Mouse (Mus musculus) cerebellum, adult 18-20 months (tissue): ENCODE results near the gene Igf2bp2.
A peak's percentile ranks its signal among the peaks of the same experiment; 100 is the strongest.

Experiments
- DNase-seq, 2 experiments: peaks; one replicate each; pipeline ENCODE4 v3.0.0; 2021

The Igf2bp2 gene

DNA sequence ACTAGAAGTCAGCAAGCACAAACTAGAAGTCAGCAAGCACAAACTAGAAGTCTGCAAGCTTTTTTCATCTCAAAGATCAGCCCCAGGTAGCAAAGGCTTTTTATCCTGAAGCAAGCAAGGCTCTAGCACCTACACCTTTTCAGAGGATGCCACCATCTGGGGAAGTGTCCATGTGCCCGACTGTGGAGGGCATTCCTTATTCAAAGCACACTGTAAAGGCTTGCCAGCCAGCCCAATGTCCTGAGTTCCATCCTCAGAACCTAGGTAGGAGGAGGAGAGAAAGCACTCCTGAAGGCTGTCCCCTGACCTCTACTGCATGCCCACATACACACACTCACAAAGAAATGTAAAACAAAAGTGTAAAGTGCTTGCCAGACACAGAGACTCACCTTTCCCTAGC, 16.0 kb downstream of the Igf2bp2 start:
- DNase-seq: no peak

DNA sequence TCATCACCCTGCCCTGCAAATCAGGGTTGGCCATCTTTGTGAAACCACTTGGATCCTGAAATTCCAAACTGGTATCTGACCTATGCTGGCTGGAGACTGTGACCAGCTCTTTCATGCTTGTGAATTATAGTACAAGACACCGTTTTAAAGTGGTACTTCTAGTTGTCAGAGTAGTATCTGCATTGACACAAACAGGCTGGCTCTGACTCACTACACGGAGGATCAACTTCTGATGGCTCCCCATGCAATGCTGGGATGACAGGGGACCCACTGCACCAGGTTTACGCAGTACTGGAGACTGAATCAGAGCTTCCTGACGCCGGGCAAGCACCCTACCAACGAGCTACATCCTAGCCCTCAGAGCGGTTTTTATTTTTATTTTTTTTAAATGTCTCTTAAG, 17.0 kb downstream of the Igf2bp2 start:
- DNase-seq: no peak

DNA sequence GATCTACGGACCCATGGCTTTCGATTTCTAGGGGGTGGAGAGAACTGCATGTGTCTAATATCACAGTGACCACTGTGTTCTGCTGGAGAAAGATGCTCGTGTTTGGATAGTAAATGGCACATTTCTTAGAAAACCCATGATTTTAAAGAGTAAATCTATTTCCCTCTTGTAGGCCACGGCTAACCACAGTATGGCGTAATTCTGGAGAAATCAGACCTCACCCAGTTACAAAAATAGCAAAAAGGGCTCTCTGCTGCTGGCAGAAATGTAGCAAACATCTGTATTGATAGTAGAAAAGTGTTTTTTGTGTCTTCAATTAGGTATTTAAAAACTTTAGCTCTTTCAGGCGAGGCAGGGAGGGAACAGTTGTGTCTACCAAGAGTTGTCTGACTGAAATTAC, 18.6 kb downstream of the Igf2bp2 start:
- DNase-seq: no peak

DNA sequence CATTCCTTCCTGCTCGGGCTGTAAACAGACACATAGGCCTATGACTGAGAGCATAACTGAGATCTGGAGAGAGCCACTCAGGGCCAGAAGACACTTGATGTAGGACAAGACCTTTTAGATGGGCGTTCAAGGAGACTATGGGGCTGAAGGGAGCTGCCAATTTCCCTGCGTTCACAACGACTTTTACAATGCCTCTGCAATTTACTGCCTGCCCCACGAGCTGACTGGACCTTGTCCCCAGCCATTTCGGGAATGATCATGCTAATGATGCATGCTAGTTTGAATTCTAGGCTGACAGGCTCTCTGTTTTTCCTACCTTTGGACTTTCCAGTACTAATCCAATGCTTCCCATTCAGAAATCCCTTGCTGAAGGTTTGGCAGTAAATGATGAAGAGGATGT, 22.2 kb downstream of the Igf2bp2 start:
- DNase-seq: no peak

- DNase-seq: no peak
These were observed 23.3 kb downstream of the Igf2bp2 start for GRCm38 (mm10) chr16:22139821-22140220.

- DNase-seq: no peak
These were observed 26.9 kb downstream of the Igf2bp2 start for GRCm38 (mm10) chr16:22136198-22136597.

GRCm38 (mm10) chr16:22131321-22131720, 31.8 kb downstream of the Igf2bp2 start:
- no peak for DNase-seq

- no peak for DNase-seq
These were observed 33.6 kb downstream of the Igf2bp2 start for GRCm38 (mm10) chr16:22129511-22129910.

GRCm38 (mm10) chr16:22128595-22128994, 34.5 kb downstream of the Igf2bp2 start:
- DNase-seq: no peak

DNA sequence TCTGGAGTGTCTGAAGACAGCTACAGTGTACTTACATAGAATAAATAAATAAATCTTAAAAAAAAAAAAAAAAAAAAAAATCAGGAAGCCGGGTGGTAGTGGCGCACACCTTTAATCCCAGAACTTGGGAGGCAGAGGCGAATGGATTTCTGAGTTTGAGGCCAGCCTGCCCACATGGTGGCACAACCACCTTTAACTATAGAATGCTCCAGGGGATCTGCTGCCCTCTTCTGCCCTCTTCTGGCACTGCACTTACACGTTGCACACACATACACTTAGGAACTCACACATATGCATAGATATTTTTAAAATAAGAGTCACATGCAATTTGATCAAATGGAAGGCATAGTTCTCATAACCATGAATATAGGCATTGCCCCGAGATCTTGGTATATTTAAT, 35.3 kb downstream of the Igf2bp2 start:
- no peak for DNase-seq

DNA sequence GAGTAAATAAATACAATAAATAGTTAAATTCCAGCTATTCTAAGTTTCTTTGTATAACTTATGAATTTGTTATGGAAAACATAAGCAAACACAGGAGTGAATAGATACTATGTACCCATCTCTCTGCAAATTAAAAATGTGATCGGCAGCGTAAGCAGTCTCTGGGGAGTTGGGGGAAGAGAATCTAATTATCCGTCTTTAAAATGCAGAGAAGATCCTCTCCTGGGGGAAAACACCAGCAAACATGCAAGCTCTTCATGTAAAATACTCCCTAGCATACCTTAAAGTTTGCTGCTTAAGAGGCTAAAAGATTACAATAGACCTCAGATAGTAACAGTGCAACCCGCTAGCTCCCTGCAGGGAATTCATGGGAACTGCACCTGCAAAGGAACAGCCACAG, 36.2 kb downstream of the Igf2bp2 start:
- DNase-seq: no peak

DNA sequence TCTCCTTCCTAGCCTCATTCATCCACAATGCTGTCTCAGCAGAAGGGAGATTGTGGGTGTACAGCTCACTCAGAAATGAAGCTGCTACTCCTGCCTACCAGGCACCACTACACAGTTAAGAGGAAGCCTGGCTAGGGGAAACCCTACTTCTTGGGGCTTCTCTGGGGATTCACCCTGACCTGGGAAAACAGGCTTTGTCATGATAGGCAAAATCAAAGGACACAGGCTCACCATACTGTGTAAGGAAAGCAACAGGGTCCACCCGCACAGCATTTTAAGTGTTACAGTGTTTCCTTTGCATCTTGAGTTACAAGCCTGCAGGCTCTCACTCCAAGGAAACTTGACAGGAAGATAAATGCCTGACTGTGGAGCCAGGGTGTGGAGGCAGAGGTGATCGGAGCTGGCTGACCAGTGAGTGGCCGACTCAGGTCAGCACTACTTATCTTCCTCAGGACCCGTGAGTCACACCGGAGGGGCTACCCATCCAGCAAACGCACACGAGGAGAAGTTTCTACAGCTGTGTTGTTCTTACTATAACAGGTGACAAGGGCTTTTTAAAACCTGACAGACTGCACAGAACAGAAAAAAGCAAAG, 38.7 kb downstream of the Igf2bp2 start:
- no peak for DNase-seq

DNA sequence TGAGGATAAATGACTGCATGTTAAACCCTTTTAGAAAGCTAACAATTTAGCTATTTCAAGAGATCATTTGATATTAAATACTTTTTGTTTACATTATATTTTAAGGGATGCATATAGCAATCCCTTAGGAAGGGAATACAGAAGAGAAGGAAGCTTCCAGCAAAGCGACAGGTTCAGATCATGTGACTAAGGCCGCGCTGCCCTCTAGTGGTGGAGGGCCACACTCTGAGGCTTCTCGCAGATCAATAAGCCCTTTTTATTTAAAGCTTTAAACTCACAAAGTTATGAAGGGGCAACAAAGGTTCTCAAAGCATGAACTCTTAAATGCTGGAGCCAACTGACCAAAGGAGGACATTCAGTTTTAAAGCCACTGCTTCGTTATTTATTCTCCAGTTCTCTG, 39.4 kb downstream of the Igf2bp2 start:
- DNase-seq: peak; percentile 52

- DNase-seq: no peak
These were observed 42.0 kb downstream of the Igf2bp2 start for GRCm38 (mm10) chr16:22121109-22121508.

- no peak for DNase-seq
These were observed 43.6 kb downstream of the Igf2bp2 start for GRCm38 (mm10) chr16:22119524-22119923.

- DNase-seq: no peak
These were observed 44.2 kb downstream of the Igf2bp2 start for GRCm38 (mm10) chr16:22118716-22119501.

- no peak for DNase-seq
These were observed 44.9 kb downstream of the Igf2bp2 start for GRCm38 (mm10) chr16:22118151-22118550.

DNA sequence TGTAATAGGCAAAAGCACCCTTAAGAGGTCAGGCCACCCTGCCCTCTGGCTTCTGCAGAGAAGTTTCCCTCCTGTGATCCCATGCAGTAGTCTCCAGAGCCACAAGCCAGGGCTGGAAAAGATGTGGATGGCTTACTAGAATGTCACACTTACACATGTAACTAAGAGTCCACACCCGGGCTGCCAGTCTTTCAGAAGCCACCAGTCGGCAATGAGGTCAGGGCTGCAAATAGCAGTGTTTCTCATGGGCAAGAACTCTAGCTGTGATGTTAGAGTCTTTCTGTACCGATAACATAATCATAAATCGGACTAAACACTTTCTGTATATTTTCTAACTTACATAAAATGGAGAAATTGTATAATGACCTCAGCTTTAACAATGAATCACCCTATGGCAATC, 46.4 kb downstream of the Igf2bp2 start:
- DNase-seq: no peak

GRCm38 (mm10) chr16:22116058-22116457, 47.0 kb downstream of the Igf2bp2 start:
- no peak for DNase-seq

GRCm38 (mm10) chr16:22110036-22110435, 53.1 kb downstream of the Igf2bp2 start:
- DNase-seq: no peak

DNA sequence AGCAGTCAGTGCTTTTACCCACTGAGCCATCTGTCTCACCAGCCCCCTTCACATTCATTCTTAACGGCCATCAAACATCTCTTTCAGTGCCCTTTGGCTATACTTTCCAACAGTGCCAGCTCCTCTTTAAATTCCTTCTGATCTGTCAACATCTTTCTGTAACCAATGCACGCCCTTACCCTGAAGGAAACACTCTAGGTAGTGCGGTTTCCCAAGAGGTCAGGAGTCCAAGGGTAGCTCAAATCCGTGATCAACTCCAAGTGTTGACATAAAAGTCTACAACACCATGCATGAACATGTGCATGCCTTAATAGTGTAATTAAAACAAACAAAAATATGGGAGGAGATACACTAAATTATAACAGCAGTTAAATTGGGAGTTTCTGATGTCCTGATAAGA, 53.9 kb downstream of the Igf2bp2 start:
- no peak for DNase-seq

- DNase-seq: peak; percentile 30 to 40
These were observed 55.1 kb downstream of the Igf2bp2 start for GRCm38 (mm10) chr16:22107897-22108516.

DNA sequence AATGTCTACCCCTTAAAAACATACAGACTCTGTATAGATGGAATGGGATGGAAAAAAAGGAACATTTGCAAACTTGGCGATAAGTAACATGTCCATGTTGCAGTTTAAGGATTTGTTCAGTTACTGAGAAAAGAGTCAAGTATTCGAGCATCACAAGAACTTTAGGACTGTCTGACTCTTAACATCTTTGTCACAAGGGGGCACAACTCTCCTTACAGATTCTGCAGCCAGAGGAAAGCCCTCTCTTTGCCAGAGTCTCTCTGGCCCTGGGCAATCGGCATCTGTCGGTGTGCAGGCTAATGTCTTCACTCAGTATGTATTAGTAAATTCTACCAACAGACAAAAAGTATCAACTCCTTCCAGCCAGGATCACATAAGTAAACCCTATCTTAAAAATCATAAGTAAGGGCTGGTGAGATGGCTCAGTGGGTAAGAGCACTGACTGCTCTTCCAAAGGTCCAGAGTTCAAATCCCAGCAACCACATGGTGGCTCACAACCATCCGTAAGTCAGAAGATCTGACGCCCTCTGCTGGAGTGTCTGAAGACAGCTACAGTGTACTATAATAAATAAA, 57.0 kb downstream of the Igf2bp2 start:
- DNase-seq: no peak

DNA sequence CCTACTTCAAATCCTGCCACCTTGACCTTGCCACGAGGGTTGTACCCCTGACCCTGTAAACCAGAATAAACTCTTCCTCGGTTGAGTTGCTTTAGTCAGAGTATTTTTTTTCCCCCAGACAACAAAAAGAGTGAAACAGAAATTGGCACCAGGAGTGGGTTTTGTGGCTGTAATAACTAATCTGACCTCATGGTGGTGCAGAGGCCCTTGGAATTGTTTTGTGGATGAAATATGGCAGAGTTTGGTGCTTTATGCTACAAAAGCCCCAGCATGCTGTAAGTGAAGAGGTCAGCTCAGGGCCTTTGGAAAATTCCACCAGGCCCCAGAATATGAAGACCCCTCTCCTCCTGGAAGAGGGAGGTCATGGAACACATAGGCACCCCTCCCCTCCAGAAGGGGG, 63.0 kb downstream of the Igf2bp2 start:
- no peak for DNase-seq
